Mouse (Mus musculus): ENCODE results near the gene Grik5. TPM values are rescaled to one million over a fixed set of nuclear protein-coding genes. Genes with fewer than 3 reads are reported as not detected.

Gene Grik5
- polyA plus RNA-seq, 1 experiment from 2014 or later, result 0.86 TPM

DNA sequence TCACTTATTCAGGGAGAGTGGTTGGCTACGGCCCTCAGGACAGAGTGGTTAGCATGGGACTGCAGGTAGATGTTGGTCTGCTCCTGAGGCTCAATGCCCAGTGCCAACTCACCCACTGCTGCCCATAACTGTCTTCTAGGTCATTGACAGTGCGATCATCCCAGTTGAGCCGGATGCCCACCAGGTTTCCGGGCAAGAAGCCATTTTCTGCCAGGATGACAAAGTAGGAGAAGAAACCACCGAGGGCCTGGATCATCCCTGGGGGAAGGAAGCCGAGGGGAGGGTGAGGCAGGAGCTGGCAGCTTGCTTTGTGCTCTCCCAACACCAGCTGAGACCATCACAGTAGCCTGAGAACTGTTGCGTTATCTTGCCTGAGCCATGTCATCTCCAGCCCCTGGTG is 91.7 kb downstream of the Grik5 start:
- H3K36me3 ChIP-seq, result no peaks in the 10 kb centered on the region
- no peak overlapping the region for H3K27ac ChIP-seq
- WGBS (ENCODE audit: insufficient replicate concordance), result 66% methylated on average over 7 of the region's 7 CpGs
- H3K4me1 ChIP-seq (replicated peaks), result no peaks in the 10 kb centered on the region
- H3K9me3 ChIP-seq (replicated peaks), result no peaks in the 10 kb centered on the region
- H3K27me3 ChIP-seq, result no peaks in the 10 kb centered on the region
- no peak for DNase-seq
- no peak overlapping the region for H3K4me2 ChIP-seq
- no peak overlapping the region for H3K9ac ChIP-seq
- no peak for ATAC-seq (ENCODE audit: low read depth)
- H3K4me3 ChIP-seq (replicated peaks), result no peak overlapping the region

DNA sequence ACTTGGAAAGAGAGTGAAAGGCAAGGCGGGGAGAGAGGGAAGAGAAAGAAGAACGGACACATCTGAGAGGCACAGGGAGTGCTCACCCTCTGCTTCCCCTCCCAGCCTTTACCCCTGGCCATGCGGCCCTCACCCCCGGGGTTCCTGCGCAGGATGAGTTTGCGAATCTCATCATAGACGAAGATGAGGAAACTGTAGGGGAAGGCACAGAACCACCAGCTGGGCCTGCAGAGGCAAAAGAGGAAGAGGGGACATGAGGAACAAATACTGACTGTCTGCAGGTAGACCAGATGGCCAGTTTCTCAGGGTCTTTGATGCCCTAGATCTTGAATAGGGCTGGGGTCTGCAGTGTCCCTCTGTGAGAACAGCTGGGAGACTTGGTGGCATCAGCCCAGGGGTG is 93.4 kb downstream of the Grik5 start:
- Histone ChIP-seq H3K4me2 (no peak overlapping the region), H3K4me3 (replicated peaks) (no peak overlapping the region), H3K27ac (no peak overlapping the region), H3K9me3 (replicated peaks) (no peaks in the 10 kb centered on the region), H3K9ac (no peak overlapping the region), H3K36me3 (no peaks in the 10 kb centered on the region), H3K27me3 (no peaks in the 10 kb centered on the region), H3K4me1 (replicated peaks) (peaks cover 7% of the 10 kb centered on the region; the same call in 1 of the 2 replicates)
- ATAC-seq (ENCODE audit: low read depth), result no peak
- DNase-seq, result no peak
- whole genome bisulfite sequencing (ENCODE audit: insufficient replicate concordance), result 29% methylated on average over 7 of the region's 7 CpGs

DNA sequence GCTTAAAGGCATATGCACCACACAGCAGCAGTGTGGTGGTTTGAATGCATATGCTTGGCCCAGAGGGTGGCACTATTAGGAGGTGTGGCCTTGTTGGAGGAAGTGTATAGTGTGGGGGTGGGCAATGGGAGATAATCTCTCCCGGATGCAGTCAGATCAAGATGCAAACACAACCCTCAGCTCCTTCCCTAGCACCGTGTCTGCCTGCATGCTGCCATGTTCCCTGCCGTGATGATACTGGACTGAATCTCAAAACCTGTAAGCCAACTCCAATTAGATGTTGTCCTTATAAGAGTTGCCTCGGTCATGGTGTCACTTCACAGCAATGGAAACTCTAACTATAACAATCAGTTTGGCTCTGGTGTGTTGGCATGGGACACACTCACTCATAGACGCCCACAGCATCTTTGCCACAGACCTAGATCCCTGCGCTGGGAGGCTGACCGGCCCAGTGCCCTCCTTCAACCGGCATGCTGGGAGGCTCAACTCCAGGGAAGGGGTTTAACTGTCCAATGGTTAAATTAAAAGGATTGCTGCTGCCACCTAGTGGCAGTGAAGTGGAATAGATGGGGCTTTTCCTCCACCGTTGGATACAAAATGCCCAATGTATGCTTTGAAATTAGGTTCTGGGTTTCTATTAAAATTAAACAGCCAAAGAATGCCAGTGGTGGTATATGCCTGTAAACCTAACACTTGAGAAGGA is 97.1 kb downstream of the Grik5 start:
- Histone ChIP-seq H3K4me2 (0 out of 2 replicates have a peak overlapping the region, but pooled peaks have one; percentile 14), H3K9me3 (replicated peaks) (no peaks in the 10 kb centered on the region)
- no peak for ATAC-seq (ENCODE audit: low read depth)

DNA sequence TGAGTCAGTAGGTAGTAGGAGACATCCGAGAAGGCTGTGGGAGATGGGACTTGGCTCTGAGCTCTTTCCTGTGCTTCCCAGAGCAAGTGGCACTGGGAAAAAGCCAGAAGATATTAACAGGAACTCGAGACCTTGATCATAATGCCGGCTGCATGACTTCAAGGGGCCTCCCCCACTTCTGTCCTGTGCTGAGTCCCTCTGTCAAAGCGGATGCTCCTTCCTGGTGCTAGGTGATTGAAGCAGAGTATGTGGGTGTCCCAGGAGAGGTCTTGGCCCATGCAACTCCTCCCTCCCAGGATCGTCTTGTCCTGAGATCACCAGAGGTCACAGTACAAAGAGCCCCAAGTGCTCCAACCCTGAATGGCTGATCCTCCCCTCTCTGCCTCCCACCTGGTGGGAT is 98.2 kb downstream of the Grik5 start:
- Histone ChIP-seq H3K4me2 (no peak overlapping the region), H3K27me3 (no peaks in the 10 kb centered on the region), H3K36me3 (0 out of 2 replicates have a peak, but pooled peaks cover 8% of the 10 kb centered on the region), H3K4me1 (replicated peaks) (peaks cover 31% of the 10 kb centered on the region), H3K9ac (no peak overlapping the region), H3K4me3 (replicated peaks) (no peak overlapping the region), H3K9me3 (replicated peaks) (no peaks in the 10 kb centered on the region), H3K27ac (no peak overlapping the region)
- WGBS (ENCODE audit: insufficient replicate concordance), result 69% methylated on average over 5 of the region's 5 CpGs
- no peak for ATAC-seq (ENCODE audit: low read depth)
- DNase-seq, result no peak

More for the DNA sequence above, 97.1 kb downstream of the Grik5 start:
- DNase-seq, result peak; percentile 13
- no peak overlapping the region for H3K27ac ChIP-seq
- 0 out of 2 replicates have a peak, but pooled peaks cover 5% of the 10 kb centered on the region for H3K36me3 ChIP-seq
- 16% methylated on average over 9 of the region's 9 CpGs for WGBS (ENCODE audit: insufficient replicate concordance)
- peaks cover 31% of the 10 kb centered on the region for H3K4me1 ChIP-seq (replicated peaks)
- H3K27me3 ChIP-seq, result no peaks in the 10 kb centered on the region
- H3K4me3 ChIP-seq (replicated peaks), result no peak overlapping the region
- H3K9ac ChIP-seq, result no peak overlapping the region

DNA sequence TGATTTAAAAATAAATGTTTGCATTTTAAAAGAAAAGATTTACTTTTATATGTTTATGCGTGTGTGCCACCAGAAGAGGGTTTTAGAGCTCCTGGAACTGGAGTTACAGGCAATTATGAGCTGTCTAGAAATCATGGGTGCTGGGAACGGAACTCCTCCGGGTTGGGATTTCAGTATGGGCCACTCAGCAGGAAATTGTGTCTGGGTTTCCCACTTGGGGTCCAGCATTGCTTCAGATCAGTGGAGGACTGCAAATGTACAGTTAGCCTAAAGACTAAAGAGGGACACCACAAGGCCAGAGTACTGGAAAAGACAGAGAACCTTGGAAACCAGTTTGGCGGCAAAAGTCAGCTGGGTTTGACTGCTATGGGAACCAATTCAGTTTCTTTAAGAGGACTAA is 98.9 kb downstream of the Grik5 start:
- WGBS (ENCODE audit: insufficient replicate concordance), result 75% methylated on average over 4 of the region's 4 CpGs
- peak overlapping the region; percentile 92 for H3K4me2 ChIP-seq
- H3K4me1 ChIP-seq (replicated peaks), result peaks cover 31% of the 10 kb centered on the region
- no peak overlapping the region for H3K9ac ChIP-seq
- no peaks in the 10 kb centered on the region for H3K9me3 ChIP-seq (replicated peaks)
- H3K27ac ChIP-seq, result no peak overlapping the region
- peak overlapping the region; percentile 78; the same call in 1 of the 2 replicates for H3K4me3 ChIP-seq (replicated peaks)
- H3K36me3 ChIP-seq, result 0 out of 2 replicates have a peak, but pooled peaks cover 8% of the 10 kb centered on the region
- H3K27me3 ChIP-seq, result no peaks in the 10 kb centered on the region
- DNase-seq, result no peak
- no peak for ATAC-seq (ENCODE audit: low read depth)

DNA sequence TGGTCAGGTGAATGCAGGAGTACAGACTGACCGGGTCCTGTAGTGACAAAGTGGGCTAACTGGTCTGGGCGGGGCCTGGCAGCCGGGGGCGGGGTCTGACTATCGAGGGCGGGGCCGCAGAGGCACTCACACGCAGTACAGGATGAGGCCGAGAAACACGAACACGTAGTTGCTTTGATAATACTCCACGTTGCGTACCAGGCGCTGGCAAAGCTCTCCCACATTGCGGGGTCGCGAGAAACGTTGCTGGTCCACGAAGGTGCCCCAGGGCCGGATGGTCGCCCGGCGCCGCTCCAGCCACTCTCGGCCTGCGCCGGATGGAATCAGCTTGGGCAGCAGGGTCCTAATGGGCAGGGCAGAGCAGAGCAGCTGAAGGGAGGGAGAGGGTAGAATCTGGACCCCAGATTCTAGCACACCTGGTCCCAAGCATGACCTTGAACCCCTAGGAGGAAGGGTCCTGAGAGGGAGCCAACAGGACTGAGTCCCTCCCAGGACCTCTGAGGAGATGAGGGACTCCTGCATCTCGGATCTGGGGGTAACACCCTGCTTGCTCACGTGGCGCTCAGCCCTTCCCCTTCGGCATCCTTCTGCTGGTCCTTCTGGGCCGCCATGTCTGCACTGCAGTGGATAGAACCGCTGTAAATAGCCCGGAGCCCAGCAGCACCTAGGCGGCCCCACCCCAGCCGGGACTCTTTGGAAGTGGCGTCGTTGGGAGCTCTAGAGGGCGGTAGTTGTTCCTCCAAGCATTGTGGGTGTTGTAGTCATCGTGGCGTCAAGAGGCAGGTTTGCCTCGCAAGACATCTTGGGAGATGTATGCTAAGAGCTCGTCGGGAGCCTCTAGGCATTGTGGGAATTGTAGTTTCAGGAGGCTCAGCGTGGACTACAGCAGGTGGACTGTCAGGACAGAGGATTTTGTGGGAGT is 99.9 kb downstream of the Grik5 start, which contains the start of gene Rabac1:
TSS of gene Rabac1 (minus strand) at position 783 of the 922 bp plus-strand sequence.
- Histone ChIP-seq H3K9ac (peak within 1 kb of the TSS; percentile 80), H3K4me1 (replicated peaks) (peaks cover 31% of the 10 kb centered on the region), H3K4me3 (replicated peaks) (peak within 1 kb of the TSS; percentile 78), H3K27ac (peak within 1 kb of the TSS; percentile 88), H3K27me3 (no peaks in the 10 kb centered on the region), H3K9me3 (replicated peaks) (no peaks in the 10 kb centered on the region), H3K4me2 (peak within 1 kb of the TSS; percentile 92), H3K36me3 (0 out of 2 replicates have a peak, but pooled peaks cover 8% of the 10 kb centered on the region)
- under 1% methylated on average over 45 of the region's 45 CpGs for WGBS (ENCODE audit: insufficient replicate concordance)
- DNase-seq (peak; percentile 88), ATAC-seq (ENCODE audit: low read depth) (peak; percentile 92)

DNA sequence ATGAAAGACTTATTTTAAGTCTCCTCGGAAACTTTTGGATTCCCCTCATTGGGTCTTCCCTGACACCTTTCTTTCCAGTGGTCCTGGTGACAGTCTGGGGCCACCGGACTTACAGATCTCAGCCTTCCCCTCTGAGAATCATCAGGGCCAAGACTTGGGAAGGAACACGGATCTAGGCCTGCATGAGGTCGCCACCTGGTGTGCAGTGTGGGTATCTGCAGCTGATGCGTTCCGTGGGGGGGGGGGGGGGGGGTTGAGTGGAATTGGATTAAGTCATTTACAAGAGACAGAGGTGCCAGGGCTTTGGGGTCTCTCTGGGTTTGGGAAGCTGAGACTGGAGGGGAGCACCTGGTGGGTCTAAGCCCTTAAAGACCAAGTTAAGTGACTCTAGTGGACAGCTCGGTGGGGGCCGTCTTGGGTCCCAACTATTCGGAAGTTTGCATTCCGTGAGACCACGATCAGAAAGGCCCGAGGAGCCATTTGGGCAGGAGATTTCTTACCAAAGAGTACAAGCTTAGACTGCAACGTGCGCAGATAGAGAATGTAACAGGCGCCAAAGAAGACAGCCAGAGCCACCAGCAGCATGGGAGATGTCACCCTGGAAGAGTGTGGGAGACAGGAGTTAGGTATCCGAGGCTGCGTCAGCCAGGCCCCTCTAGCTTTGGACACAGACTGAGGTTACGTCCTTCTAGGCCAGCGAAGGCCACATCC is 100.7 kb downstream of the Grik5 start:
- H3K27ac ChIP-seq, result peak overlapping the region; percentile 88
- no peaks in the 10 kb centered on the region for H3K27me3 ChIP-seq
- peak overlapping the region; percentile 80 for H3K9ac ChIP-seq
- H3K4me1 ChIP-seq (replicated peaks), result peaks cover 31% of the 10 kb centered on the region
- peak overlapping the region; percentile 78 for H3K4me3 ChIP-seq (replicated peaks)
- peak overlapping the region; percentile 92 for H3K4me2 ChIP-seq
- no peaks in the 10 kb centered on the region for H3K9me3 ChIP-seq (replicated peaks)
- no peak for ATAC-seq (ENCODE audit: low read depth)
- DNase-seq, result peak; percentile 25
- H3K36me3 ChIP-seq, result 0 out of 2 replicates have a peak, but pooled peaks cover 8% of the 10 kb centered on the region
- 6% methylated on average over 19 of the region's 19 CpGs for WGBS (ENCODE audit: insufficient replicate concordance)

DNA sequence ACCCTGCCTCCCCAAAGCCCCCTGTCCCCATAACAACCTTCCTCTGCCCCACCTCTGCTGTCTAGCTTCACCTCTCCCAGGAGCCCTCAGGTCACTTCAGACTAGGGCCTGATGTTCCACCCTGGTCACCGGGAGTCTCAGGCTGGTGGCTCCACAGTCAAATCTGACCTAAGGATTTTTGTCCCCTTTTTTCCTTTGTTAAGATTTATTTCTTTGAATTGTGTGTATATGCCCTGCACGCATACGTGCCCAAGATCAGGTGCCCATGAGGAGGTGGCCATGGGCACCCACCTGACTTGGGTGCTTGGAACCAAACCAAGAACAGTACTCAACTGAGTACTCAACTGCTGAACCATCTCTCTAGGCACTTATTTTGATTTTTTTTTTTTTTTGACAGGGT is 101.8 kb downstream of the Grik5 start:
- 85% methylated on average over 3 of the region's 3 CpGs for WGBS (ENCODE audit: insufficient replicate concordance)
- ATAC-seq (ENCODE audit: low read depth) (no peak), DNase-seq (no peak)
- H3K4me2 ChIP-seq, result no peak overlapping the region
- H3K4me1 ChIP-seq (replicated peaks), result peaks cover 31% of the 10 kb centered on the region
- no peak overlapping the region for H3K9ac ChIP-seq
- no peaks in the 10 kb centered on the region for H3K27me3 ChIP-seq
- no peak overlapping the region for H3K27ac ChIP-seq
- no peak overlapping the region for H3K4me3 ChIP-seq (replicated peaks)
- 0 out of 2 replicates have a peak, but pooled peaks cover 8% of the 10 kb centered on the region for H3K36me3 ChIP-seq
- H3K9me3 ChIP-seq (replicated peaks), result no peaks in the 10 kb centered on the region

DNA sequence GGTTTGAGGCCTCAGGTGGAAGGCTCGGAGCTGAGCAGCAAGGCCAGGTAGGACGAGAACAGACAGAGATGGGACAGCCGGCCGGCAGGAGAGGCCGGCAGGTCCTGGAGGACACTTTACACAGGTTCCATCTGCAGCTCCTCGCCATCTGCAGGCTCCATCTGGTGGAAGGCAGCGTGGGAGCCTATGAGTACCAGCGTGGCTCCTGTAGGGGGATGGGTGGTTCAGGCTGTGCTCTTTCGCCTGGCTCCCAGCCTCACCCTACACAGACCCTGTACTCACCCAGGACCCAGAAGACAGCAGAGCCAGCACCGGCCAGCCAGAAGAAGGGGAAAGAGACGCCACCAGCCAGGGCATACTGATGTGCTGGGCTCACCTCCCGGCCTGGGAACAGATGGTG is 102.3 kb downstream of the Grik5 start:
- 73% methylated on average over 12 of the region's 12 CpGs for WGBS (ENCODE audit: insufficient replicate concordance)
- H3K27ac ChIP-seq, result no peak overlapping the region
- H3K9me3 ChIP-seq (replicated peaks), result no peaks in the 10 kb centered on the region
- H3K9ac ChIP-seq, result no peak overlapping the region
- 0 out of 2 replicates have a peak, but pooled peaks cover 8% of the 10 kb centered on the region for H3K36me3 ChIP-seq
- no peaks in the 10 kb centered on the region for H3K27me3 ChIP-seq
- no peak overlapping the region for H3K4me2 ChIP-seq
- H3K4me3 ChIP-seq (replicated peaks), result no peak overlapping the region
- no peak for ATAC-seq (ENCODE audit: low read depth)
- peaks cover 28% of the 10 kb centered on the region for H3K4me1 ChIP-seq (replicated peaks)
- no peak for DNase-seq

DNA sequence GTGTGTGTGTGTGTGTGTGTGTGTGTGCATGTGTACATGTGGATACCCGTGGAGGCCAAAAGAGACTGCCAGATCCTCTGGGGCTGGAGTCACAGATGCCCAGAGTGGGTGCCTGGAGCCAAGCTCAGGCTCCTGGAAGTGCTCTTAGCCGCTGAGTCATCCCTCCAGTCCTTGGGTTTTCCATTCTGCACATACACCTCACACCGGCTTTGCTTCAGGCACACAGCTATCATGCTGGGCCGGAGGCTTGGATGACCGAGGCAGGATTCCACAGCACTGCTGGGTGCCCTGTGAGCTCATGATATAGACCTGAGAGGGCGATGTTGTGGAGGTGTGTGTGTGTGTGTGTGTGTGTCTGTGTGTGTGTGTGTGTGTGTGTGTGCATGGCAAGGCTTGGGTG is 103.7 kb downstream of the Grik5 start:
- Histone ChIP-seq H3K4me2 (no peak overlapping the region), H3K4me3 (replicated peaks) (no peak overlapping the region), H3K4me1 (replicated peaks) (peaks cover 23% of the 10 kb centered on the region), H3K27me3 (no peaks in the 10 kb centered on the region), H3K27ac (no peak overlapping the region), H3K9me3 (replicated peaks) (no peaks in the 10 kb centered on the region), H3K9ac (no peak overlapping the region), H3K36me3 (0 out of 2 replicates have a peak, but pooled peaks cover 8% of the 10 kb centered on the region)
- WGBS (ENCODE audit: insufficient replicate concordance), result 69% methylated on average over 6 of the region's 6 CpGs
- ATAC-seq (ENCODE audit: low read depth) (no peak), DNase-seq (no peak)

DNA sequence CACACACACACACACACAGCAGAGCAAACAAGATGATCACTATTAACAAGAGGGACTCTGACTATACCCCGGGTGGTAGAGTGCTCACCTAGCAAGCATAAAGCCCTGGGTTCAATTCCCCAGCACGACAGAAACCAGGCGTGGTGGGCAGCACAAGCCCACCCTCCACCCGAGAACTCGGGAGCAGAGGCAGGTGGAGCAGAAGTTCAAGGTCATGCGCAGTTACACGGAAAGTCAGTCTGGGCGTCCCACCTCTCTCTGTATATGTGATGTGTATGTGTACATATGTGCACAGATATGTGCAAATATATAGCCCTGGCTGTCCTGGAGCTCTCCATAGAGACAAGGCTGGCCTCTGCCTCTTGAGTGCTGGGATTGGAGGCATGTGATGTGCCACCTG is 104.2 kb downstream of the Grik5 start:
- Histone ChIP-seq H3K9me3 (replicated peaks) (no peaks in the 10 kb centered on the region), H3K4me1 (replicated peaks) (peaks cover 18% of the 10 kb centered on the region), H3K9ac (no peak overlapping the region), H3K27me3 (no peaks in the 10 kb centered on the region), H3K4me3 (replicated peaks) (no peak overlapping the region), H3K36me3 (0 out of 2 replicates have a peak, but pooled peaks cover 8% of the 10 kb centered on the region), H3K27ac (no peak overlapping the region), H3K4me2 (no peak overlapping the region)
- 65% methylated on average over 8 of the region's 8 CpGs for WGBS (ENCODE audit: insufficient replicate concordance)
- ATAC-seq (ENCODE audit: low read depth), result no peak
- DNase-seq, result no peak

Measured in liver, embryonic 13.5 days (tissue).